In genomic region chr19:46646041-46646481, GRCm38 (mm10) we compare ENCODE assay signal across 9 mouse cellular contexts. TPM values are rescaled to one million over a fixed set of nuclear protein-coding genes. Genes with fewer than 3 reads are reported as not detected.
DNase-seq lines count a peak whose midpoint lies in the region; ATAC-seq and TF ChIP-seq lines count a peak whose summit lies in the region.
"Had no signal": no experiment of that assay in that cellular context is flagged by ENCODE, and none has a peak within 500 bp of the region (broad histone marks: within the 10 kb centered on the region; RNA-seq: fewer than 3 reads in every experiment).

No protein-coding gene starts in this region.

- H3K27ac ChIP-seq in intestine, embryonic 16.5 days (ENCODE audit: low read length) = no peak overlapping the region
- H3K27ac ChIP-seq in intestine, postnatal 0 days (ENCODE audit: low read depth, low read length) = no peak overlapping the region
- H3K27ac ChIP-seq in embryonic facial prominence, embryonic 13.5 days = peak overlapping the region; percentile 78

- DNase-seq in brain, embryonic 14.5 days (ENCODE audit: low read depth) = peak; percentile 39
- DNase-seq in kidney, postnatal 36 days = peak; percentile 57 to 74
- no peak for DNase-seq in layer of hippocampus, adult 18-20 months (ENCODE audit: low spot score in 2 of 2)
- DNase-seq in urinary bladder, postnatal 4 days (ENCODE audit: low spot score in 2 of 2) = no peak
- DNase-seq: cerebellum, postnatal 25 days had no signal

- H3K9ac ChIP-seq in intestine, embryonic 16.5 days (ENCODE audit: low read depth, low read length) = 0 out of 2 replicates have a peak overlapping the region, but pooled peaks have one; percentile 13
- H3K9ac ChIP-seq in intestine, postnatal 0 days (ENCODE audit: low read depth, low read length) = no peak overlapping the region
- H3K9ac ChIP-seq in embryonic facial prominence, embryonic 13.5 days = no peak overlapping the region
- H3K9ac ChIP-seq: lung, embryonic 15.5 days had no signal

- no peaks in the 10 kb centered on the region for H3K27me3 ChIP-seq in intestine, embryonic 16.5 days (replicated peaks; ENCODE audit: control insufficient read depth, insufficient read depth, low read length)
- no peaks in the 10 kb centered on the region for H3K27me3 ChIP-seq in intestine, postnatal 0 days (replicated peaks; ENCODE audit: control insufficient read depth, insufficient read depth, low read length)
- H3K27me3 ChIP-seq in embryonic facial prominence, embryonic 13.5 days = no peaks in the 10 kb centered on the region
- H3K27me3 ChIP-seq: lung, embryonic 15.5 days had no signal

- no peaks in the 10 kb centered on the region for H3K9me3 ChIP-seq in intestine, embryonic 16.5 days (ENCODE audit: control insufficient read depth, low read length)
- H3K9me3 ChIP-seq in intestine, postnatal 0 days (ENCODE audit: control insufficient read depth) = no peaks in the 10 kb centered on the region
- H3K9me3 ChIP-seq in embryonic facial prominence, embryonic 13.5 days = no peaks in the 10 kb centered on the region
- H3K9me3 ChIP-seq: lung, embryonic 15.5 days had no signal

- peaks cover 27% of the 10 kb centered on the region for H3K4me1 ChIP-seq in intestine, embryonic 16.5 days (ENCODE audit: control insufficient read depth, insufficient read depth, low read length)
- peaks cover 8% of the 10 kb centered on the region for H3K4me1 ChIP-seq in intestine, postnatal 0 days (replicated peaks; ENCODE audit: control insufficient read depth, insufficient read depth, low read length)
- H3K4me1 ChIP-seq in embryonic facial prominence, embryonic 13.5 days = peaks cover 75% of the 10 kb centered on the region

- TF ChIP-seq CTCF in intestine, postnatal 0 days (IDR thresholded peaks at IDR 0.05; ENCODE audit: low read depth) = no peak
- TF ChIP-seq CTCF in brain, embryonic 14.5 days (IDR thresholded peaks at IDR 0.05; ENCODE audit: borderline replicate concordance, extremely low read depth, insufficient read depth, insufficient read length) = no peak

- 83% methylated on average over 12 of the region's 12 CpGs for WGBS in intestine, embryonic 16.5 days
- WGBS in intestine, postnatal 0 days = 87% methylated on average over 12 of the region's 12 CpGs
- WGBS in embryonic facial prominence, embryonic 13.5 days = 45% methylated on average over 12 of the region's 12 CpGs

- H3K4me3 ChIP-seq in intestine, embryonic 16.5 days (ENCODE audit: low read length) = no peak overlapping the region
- no peak overlapping the region for H3K4me3 ChIP-seq in intestine, postnatal 0 days (ENCODE audit: low read depth, low read length)
- H3K4me3 ChIP-seq in embryonic facial prominence, embryonic 13.5 days = no peak overlapping the region
- H3K4me3 ChIP-seq: lung, embryonic 15.5 days had no signal

- H3K36me3 ChIP-seq in intestine, embryonic 16.5 days (ENCODE audit: control insufficient read depth, insufficient read depth, low read length) = peaks cover 4% of the 10 kb centered on the region; the same call in 1 of the 2 replicates
- peaks cover 38% of the 10 kb centered on the region for H3K36me3 ChIP-seq in intestine, postnatal 0 days (ENCODE audit: control insufficient read depth, insufficient read depth)
- H3K36me3 ChIP-seq in embryonic facial prominence, embryonic 13.5 days = peaks cover 14% of the 10 kb centered on the region

- no peak overlapping the region for H3K4me2 ChIP-seq in intestine, embryonic 16.5 days (ENCODE audit: low read depth, low read length)
- no peak overlapping the region for H3K4me2 ChIP-seq in intestine, postnatal 0 days (replicated peaks; ENCODE audit: low read depth)
- H3K4me2 ChIP-seq in embryonic facial prominence, embryonic 13.5 days = no peak overlapping the region
- H3K4me2 ChIP-seq: lung, embryonic 15.5 days had no signal

- no peak for TF ChIP-seq POLR2A in brain, embryonic 14.5 days (IDR thresholded peaks at IDR 0.05; ENCODE audit: borderline replicate concordance, extremely low read depth, insufficient read depth, insufficient read length, poor library complexity, severe bottlenecking)

- ATAC-seq in intestine, embryonic 16.5 days = no peak
- ATAC-seq in intestine, postnatal 0 days = no peak
- ATAC-seq in embryonic facial prominence, embryonic 13.5 days (ENCODE audit: insufficient number of reproducible peaks, insufficient read depth, low FRiP score, low TSS enrichment, low read depth) = no peak

RNA-seq across cellular contexts. Expression of gene Cyp17a1, which starts 26.9 kb away (rescaled TPM):
- 0.16 TPM in 1 of 2 replicates, not detected in the other for polyA plus RNA-seq in intestine, embryonic 16.5 days (2015; fragmentation: Nextera tagmentation; extraction: Ambion mirVana)
- polyA plus RNA-seq in intestine, postnatal 0 days (2015; fragmentation: Nextera tagmentation; extraction: Ambion mirVana) = not detected in 2 replicates
- polyA plus RNA-seq in brain, embryonic 14.5 days (2012; rRNA removed) = not detected in 2 replicates
- not detected in 2 replicates for polyA plus RNA-seq in embryonic facial prominence, embryonic 13.5 days (2015; fragmentation: Nextera tagmentation; extraction: Ambion mirVana)
- not detected for total RNA-seq in layer of hippocampus, adult 18-20 months (2021)
- polyA plus RNA-seq: lung, embryonic 15.5 days had no signal

RNA-seq across cellular contexts. Expression of gene Borcs7, which starts 43.6 kb away (rescaled TPM):
- polyA plus RNA-seq in intestine, embryonic 16.5 days (2015; fragmentation: Nextera tagmentation; extraction: Ambion mirVana) = 13.9 and 14.0 TPM in 2 replicates
- polyA plus RNA-seq in intestine, postnatal 0 days (2015; fragmentation: Nextera tagmentation; extraction: Ambion mirVana) = 13.5 and 14.4 TPM in 2 replicates
- 10.2 and 12.3 TPM in 2 replicates for polyA plus RNA-seq in brain, embryonic 14.5 days (2012; rRNA removed)
- 14.6 and 17.4 TPM in 2 replicates for polyA plus RNA-seq in embryonic facial prominence, embryonic 13.5 days (2015; fragmentation: Nextera tagmentation; extraction: Ambion mirVana)
- 10 to 100 TPM; 19.1 to 21.2 TPM for total RNA-seq in layer of hippocampus, adult 18-20 months (2021)

RNA-seq across cellular contexts. Expression of gene Wbp1l, which starts 47.2 kb away (rescaled TPM):
- 39.3 and 40.0 TPM in 2 replicates for polyA plus RNA-seq in intestine, embryonic 16.5 days (2015; fragmentation: Nextera tagmentation; extraction: Ambion mirVana)
- polyA plus RNA-seq in intestine, postnatal 0 days (2015; fragmentation: Nextera tagmentation; extraction: Ambion mirVana) = 33.1 and 35.2 TPM in 2 replicates
- 33.7 and 44.8 TPM in 2 replicates for polyA plus RNA-seq in brain, embryonic 14.5 days (2012; rRNA removed)
- 41.9 and 42.5 TPM in 2 replicates for polyA plus RNA-seq in embryonic facial prominence, embryonic 13.5 days (2015; fragmentation: Nextera tagmentation; extraction: Ambion mirVana)
- total RNA-seq in layer of hippocampus, adult 18-20 months (2021) = 10 to 100 TPM; 38.1 to 40.1 TPM

Comparison
In these comparisons a context has a peak if more than half of its experiments do, and no peak if none do; other contexts are left out.
1. DNase-seq: peak in brain, embryonic 14.5 days (single experiment) and kidney, postnatal 36 days (2 of 2); none in layer of hippocampus, adult 18-20 months (0 of 2) and urinary bladder, postnatal 4 days (0 of 2).